Mouse (Mus musculus): ENCODE data around the gene Oxtr.

Gene Oxtr

DNA sequence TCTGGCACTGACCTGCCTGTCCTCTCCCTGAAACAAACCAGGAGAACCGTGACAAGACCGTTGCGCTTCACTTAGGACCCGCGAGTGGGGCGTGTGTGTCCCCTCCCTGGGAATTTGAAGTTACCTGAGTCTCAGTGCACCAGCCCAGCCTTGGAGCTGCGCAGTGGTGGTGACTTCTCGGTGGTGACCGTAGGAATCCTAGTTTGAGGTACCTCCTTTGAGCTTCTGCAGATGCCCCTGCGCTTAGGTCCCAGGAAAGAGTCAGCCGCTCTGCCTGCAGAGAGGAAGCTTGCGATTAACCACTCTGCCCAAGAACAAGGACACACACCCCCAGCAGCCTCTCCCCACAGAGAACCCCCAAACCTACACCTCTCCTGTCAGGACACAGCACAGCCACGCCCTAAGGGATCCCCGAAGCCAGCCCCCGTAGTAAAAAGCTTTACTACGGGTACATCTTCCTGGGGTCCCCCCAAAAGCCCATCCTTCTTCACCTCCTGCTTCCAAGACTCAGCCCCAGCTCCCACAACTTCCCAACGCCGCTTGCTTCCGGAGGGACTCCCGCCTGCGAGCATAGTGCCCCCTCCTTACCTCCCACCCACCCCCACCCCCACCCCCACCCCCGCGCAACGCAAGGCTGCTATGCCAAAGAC is at the start of gene Oxtr:
Gene Oxtr, minus strand, starts transcription at position 34 of the 650 bp plus-strand sequence.
- no peak for DNase-seq (ENCODE audit: low spot score)

GRCm38 (mm10) chr6:112525434-112525833 is 35.7 kb upstream of the Oxtr start:
- DNase-seq (ENCODE audit: low spot score) = no peak

GRCm38 (mm10) chr6:112524459-112524858 is 34.7 kb upstream of the Oxtr start:
- DNase-seq (ENCODE audit: low spot score) = no peak

DNA sequence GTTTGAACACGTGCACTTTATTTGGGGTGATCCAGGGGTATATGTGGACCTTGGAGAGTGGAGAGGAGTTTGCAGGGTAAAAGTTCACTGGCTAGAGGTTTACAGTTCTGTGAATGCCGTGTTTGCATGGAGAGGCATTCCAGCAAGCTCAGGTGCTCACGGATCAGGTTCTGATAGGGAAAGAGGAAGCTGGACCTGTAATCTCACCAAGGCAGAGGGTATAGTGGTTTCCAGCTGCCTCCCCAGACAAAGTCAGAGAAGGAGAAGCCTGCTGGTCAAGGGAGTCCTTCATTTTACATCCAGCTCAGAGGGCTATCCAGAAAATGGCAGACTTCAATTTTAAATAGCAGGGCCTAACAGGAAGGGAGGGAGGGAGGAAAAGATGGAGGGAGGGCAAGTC is 28.2 kb upstream of the Oxtr start:
- no peak for DNase-seq (ENCODE audit: low spot score)

DNA sequence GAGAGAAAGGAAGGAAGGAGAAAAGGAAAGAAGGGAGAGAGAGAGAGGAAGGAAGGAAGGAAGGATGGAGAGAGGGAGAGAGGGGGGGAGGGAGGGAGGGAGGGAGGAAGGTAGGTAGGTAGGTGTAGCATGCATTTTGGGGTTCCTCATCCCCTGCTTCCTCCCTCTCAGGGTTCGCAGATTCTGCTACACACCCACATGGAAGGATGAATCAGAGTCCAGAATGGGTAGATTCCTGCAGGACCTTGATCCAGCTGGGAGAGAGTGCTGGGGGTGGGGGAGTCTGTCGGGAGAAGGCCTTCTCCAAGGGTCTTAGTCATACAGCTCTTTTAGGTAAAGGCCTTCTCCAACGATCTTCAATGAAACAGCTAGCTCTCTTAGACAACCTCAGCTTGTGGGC is 27.8 kb upstream of the Oxtr start:
- no peak for DNase-seq (ENCODE audit: low spot score)

GRCm38 (mm10) chr6:112516496-112516895 is 26.8 kb upstream of the Oxtr start:
- no peak for DNase-seq (ENCODE audit: low spot score)

- no peak for DNase-seq (ENCODE audit: low spot score)
Measured at GRCm38 (mm10) chr6:112514591-112514990, 24.8 kb upstream of the Oxtr start.

DNA sequence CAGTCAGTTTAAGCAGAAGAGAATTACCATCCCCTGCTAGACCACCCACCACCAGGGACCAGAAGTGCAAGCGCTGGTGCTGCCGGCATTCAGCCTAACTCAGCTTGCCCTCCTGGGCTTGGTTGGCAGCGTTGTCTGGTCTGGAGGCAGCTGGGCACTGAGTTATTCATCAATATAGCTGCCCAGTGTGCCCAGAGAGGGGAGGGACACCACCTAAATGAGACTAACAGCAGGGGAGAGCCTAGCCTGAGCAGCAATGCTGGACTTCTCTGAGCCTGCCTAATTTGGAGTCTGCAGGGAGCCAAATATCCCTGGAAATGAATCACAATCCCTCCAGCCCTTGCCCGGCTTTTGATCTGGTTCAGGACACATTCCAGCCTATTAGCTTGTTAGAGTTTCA is 20.6 kb upstream of the Oxtr start:
- no peak for DNase-seq (ENCODE audit: low spot score)

- no peak for DNase-seq (ENCODE audit: low spot score)
Measured at GRCm38 (mm10) chr6:112509590-112510131, 19.9 kb upstream of the Oxtr start.

GRCm38 (mm10) chr6:112507617-112508016 is 17.9 kb upstream of the Oxtr start:
- no peak for DNase-seq (ENCODE audit: low spot score)

DNA sequence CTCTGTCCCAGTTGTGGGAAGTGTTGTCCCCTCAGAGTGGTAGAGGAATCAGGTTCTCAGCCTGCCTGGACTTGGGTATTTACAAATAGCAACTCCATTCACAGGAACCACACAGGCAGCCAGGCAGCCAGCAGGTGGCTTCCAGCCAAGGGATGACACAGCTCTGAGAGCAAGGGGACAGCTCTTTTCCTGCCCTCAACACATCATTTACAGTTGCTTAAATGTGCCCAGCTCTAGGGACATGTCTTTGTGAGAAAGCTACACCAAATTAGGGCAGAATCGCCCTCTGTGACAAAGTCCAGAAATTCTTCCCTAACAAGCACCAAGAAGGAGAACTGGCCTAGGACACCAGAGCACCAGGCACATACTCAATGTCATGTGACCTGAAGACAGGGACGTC is 11.4 kb upstream of the Oxtr start:
- DNase-seq (ENCODE audit: low spot score) = no peak

DNA sequence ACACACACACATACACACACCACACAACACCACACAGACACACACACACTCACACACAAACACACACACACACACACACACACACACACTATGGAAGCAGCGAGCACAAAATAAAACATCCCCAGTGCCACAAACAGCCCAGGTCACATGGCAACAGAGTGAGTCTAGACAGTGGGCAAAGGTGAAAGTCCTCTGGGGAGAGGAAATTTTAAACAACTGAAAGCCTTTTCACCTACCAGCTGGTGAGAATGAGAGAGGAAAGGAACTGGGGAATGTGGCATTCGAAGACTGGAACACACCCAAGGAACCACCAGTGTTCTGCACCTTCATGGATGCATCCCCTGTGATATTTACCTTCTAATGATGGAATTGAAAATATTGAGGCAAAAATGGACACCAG is 9.7 kb upstream of the Oxtr start:
- DNase-seq (ENCODE audit: low spot score) = no peak

GRCm38 (mm10) chr6:112498716-112499115 is 9.0 kb upstream of the Oxtr start:
- no peak for DNase-seq (ENCODE audit: low spot score)

DNA sequence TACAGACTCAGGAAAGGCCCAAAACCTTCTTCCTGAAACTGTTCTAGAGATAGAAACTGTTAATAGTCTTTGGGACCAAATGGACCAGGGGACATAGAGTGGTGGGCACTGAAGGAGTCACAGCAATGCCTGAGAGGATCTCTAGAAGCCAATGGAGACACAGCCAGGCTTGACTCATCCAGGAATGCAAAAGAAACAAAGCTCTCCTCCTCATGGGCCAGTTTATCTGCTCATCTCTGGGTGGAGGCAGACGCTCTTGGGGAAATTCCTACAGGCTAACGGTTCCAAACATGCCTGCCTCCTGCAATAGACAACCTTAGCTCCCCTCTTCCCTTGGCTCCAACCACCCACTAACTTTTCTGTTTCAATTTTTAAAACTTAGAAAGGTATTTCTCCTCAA is 7.7 kb upstream of the Oxtr start:
- DNase-seq (ENCODE audit: low spot score) = no peak

GRCm38 (mm10) chr6:112496291-112497060 is 6.7 kb upstream of the Oxtr start:
- no peak for DNase-seq (ENCODE audit: low spot score)

DNA sequence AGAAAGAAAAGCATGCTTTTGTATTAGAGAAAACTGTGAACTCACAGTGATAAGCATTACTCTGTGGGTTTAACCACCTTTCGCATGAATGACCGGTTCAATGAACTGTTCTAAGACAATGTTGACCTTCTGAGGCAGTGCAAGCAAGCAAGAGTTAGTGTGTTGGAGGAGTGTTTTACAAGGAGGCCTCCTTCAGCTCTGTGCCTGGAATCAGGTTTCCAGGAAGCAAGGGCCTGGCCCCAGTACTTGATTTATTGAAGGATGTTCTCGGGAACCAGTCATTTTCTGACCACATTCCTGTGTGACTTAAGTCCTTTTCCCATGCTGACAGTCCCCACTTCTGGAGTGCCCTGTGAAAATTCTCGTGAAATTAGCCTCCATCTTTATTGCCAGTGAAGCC is 5.5 kb upstream of the Oxtr start:
- DNase-seq (ENCODE audit: low spot score) = no peak

DNA sequence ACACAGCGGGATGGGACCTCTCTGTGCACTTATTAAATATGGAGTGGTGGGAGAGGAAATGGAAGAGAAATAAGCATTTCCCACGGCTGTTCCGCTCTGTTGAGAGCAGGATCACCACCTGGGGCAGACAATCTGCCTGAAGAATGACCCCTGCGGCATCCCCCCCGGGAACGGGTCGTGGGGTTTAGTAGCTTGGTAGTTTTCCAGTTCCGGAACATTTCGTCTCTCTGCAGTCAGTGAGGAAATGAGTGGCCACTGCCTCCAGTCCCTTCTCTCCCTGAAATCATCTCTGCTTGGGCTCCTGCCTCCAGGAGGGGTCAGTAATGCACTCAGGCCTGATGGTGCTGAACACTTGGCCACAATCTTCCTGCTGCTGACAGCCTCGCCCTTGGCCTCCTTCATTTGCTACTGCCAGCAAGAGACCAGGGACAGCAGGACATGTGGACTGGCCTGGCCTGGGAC is 4.9 kb upstream of the Oxtr start:
- peak; percentile 25 for DNase-seq (ENCODE audit: low spot score)

DNA sequence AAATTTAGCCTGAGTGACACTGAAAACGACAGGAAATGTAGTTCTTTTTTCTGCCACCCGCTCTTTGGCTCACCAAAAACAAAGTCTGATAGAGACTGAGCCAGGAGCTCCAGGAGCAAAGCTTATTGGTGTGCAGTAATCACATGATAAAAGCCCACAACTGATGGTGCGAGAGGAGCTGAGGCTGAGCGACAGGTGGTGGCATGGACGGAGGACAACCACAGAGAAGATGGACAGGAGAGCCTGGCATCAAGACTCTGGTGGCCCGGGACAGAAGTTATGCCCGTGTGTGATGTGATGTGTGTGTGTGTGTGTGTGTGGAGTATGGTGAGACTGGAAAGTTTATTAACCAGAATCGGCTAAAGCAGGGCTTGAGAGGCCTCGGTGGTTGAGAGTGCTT is 3.6 kb upstream of the Oxtr start:
- DNase-seq (ENCODE audit: low spot score) = no peak

DNA sequence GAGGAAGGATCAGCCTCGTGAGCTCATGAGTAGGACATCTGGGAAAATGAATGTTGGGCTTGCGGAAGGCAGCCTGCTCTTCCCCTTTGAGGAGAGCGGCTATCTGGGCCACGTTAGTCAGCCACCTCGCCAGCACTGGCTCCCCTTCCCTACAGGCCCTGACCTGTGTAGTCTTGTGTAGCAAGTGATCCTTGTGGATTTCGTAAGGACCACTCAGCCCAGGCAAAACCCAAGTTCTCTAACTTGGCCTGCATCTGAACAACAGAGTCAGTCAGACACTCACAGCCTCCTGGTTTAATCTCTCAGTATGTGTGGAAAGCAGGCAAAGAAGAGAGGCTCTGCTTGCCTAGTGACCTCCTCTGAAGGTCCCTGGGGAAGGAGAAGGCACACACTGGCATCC is 2.9 kb upstream of the Oxtr start:
- no peak for DNase-seq (ENCODE audit: low spot score)

DNA sequence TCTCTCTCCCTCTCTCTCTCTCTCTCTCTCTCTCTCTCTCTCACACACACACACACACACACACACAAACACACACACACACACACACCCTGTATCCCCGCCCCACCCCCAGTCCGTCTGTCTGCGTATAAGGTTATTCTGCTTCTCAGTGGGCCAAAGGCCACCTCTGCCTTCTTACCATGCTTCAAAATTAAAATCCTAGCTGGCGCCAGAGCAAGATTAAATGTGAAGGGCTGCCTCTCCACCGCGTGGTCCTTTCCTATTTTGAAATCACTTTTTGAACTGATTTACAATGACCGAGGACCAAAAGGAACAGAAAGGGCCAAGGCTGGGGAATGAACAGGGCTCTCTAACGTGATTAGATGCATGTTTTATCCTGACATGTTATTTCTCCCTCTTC is 1.8 kb upstream of the Oxtr start:
- DNase-seq (ENCODE audit: low spot score) = no peak

DNA sequence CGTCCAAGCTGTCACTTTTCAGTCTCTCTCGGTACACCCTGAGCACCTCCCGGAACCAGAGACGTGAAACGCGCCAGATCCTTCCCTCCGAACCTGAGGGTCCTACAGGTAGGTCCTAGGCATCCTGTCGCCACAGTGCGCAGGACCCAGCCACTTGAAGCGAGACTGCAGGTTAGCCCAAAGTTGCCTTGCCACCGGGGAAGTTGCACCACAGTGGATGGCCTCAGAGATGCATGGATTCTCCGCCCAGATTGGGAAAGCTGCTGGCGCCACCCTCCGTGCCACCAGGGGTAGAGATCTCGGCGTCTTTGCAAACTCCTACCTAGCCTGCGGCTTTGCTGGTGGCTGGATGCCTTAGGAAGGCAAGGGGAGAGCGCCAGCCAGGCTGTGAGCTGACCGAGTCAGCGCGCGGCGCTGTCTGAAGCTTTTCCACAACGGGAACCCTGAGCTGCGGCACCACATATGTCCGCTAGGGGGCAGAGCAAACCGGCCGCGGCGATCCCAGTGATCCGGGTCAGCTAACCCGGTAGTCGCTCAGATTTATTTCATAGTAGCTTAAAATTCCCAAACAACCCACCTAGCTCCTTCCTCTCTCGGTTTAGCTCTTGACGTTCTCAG is 991 bp upstream of the Oxtr start:
- peak; percentile 83 for DNase-seq (ENCODE audit: low spot score)

DNA sequence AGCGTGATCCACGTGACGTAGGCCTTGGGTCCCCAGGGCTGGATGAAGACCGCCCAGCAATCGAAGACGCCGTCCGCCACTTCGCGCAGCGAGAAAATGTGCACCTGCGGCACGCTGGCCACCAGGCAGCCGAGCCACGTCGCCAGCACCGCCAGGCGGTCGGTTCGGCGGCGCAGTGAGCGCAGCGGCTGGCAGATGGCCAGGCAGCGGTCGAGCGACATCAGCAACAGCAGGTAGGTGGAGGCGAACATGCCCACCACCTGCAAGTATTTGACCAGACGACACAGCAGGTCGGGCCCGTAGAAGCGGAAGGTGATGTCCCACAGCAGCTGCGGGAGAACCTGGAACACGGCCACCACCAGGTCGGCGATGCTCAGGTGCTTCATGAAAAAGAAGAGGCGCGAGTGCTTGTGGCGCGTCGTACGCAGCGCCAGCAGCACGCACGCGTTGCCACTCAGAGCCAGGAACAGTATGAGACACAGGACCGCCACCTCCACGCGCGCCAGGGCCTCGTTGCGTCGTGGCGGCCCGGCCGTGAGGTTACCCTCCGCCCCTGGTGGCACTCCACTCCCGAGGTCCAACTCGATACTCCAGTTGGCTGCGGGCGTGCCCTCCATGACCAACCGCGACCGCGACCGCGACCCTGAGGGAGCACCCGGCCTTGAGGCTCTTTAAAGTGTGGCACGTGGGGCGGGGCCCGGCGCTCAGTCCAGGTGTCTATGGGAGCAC is 398 bp downstream of the Oxtr start:
- DNase-seq (ENCODE audit: low spot score) = no peak

All from testis, postnatal 14 days (tissue).